Mouse (Mus musculus): Measurements from ENCODE around the gene Ctnnd2. TPM values are rescaled to one million over a fixed set of nuclear protein-coding genes. Genes with fewer than 3 reads are reported as not detected.
A peak's percentile ranks its signal among the peaks of the same experiment; 100 is the strongest.

The Ctnnd2 gene
- polyA plus RNA-seq, 1 experiment, result 4.6 TPM

DNA sequence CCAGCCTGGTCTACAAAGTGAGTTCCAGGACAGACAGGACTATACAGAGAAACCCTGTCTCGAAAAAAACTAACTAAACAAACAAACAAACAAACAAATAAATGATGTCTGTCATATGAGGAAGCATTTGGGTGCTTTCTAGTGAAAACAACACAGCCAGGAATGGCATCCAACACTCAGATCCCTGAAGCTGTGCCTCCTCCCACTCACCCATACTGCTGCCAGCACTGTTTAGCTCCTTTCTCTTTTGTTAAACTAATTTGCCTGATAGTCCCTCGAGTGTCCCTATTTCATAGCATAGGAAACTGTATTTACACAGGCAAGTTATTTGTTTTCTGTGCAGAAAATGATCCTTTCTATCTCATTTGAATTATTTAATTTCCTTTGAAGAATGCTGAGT lies 546.8 kb downstream of the Ctnnd2 start:
- TF ChIP-seq POLR2A (IDR thresholded peaks at IDR 0.05; ENCODE audit: control insufficient read depth, extremely low read depth, insufficient read depth, low read length, poor library complexity) (no peak), CTCF (IDR thresholded peaks at IDR 0.05; ENCODE audit: borderline replicate concordance, control insufficient read depth, extremely low read depth, insufficient read depth, low read length, poor library complexity) (no peak)
- no peak overlapping the region for H3K27ac ChIP-seq (ENCODE audit: control insufficient read depth, insufficient read depth, low read length)
- WGBS, result 82% methylated on average over 2 of the region's 2 CpGs

DNA sequence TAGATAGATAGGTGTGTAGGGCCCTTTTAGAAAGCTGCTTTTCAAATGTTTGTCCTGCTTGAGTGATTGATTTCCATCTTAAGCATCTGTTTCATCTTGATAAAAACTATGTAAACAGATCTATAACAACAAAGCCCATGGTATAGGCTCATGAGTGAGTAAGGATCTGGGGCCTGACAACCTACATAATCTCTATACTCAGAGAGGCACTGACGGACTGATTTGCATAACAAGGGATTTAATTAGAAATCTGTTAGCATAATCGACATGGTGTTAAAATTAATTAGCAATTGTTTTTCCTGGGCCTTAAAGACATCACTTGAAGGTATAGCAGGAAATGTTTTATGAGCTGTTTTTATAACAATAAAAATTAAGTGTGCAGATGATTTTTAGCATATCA lies 548.7 kb downstream of the Ctnnd2 start:
- H3K27ac ChIP-seq (ENCODE audit: control insufficient read depth, insufficient read depth, low read length), result no peak overlapping the region
- no peak for TF ChIP-seq CTCF (IDR thresholded peaks at IDR 0.05; ENCODE audit: borderline replicate concordance, control insufficient read depth, extremely low read depth, insufficient read depth, low read length, poor library complexity)
- no peak for TF ChIP-seq POLR2A (IDR thresholded peaks at IDR 0.05; ENCODE audit: control insufficient read depth, extremely low read depth, insufficient read depth, low read length, poor library complexity)
- H3K27me3 ChIP-seq (ENCODE audit: control insufficient read depth, insufficient read depth, low read length), result no peaks in the 10 kb centered on the region
- no peaks in the 10 kb centered on the region for H3K36me3 ChIP-seq (ENCODE audit: control insufficient read depth, insufficient read depth, low read length)
- H3K4me3 ChIP-seq (ENCODE audit: control insufficient read depth, insufficient read depth, low read length), result no peak overlapping the region
- no peak for DNase-seq
- 89% methylated on average over 2 of the region's 2 CpGs for WGBS
- H3K4me1 ChIP-seq (replicated peaks; ENCODE audit: control insufficient read depth, insufficient read depth, low read length), result no peaks in the 10 kb centered on the region

More for the DNA sequence above, 546.8 kb downstream of the Ctnnd2 start:
- Histone ChIP-seq H3K4me3 (ENCODE audit: control insufficient read depth, insufficient read depth, low read length) (no peak overlapping the region), H3K36me3 (ENCODE audit: control insufficient read depth, insufficient read depth, low read length) (no peaks in the 10 kb centered on the region), H3K4me1 (replicated peaks; ENCODE audit: control insufficient read depth, insufficient read depth, low read length) (no peaks in the 10 kb centered on the region), H3K27me3 (ENCODE audit: control insufficient read depth, insufficient read depth, low read length) (no peaks in the 10 kb centered on the region)
- DNase-seq, result no peak

DNA sequence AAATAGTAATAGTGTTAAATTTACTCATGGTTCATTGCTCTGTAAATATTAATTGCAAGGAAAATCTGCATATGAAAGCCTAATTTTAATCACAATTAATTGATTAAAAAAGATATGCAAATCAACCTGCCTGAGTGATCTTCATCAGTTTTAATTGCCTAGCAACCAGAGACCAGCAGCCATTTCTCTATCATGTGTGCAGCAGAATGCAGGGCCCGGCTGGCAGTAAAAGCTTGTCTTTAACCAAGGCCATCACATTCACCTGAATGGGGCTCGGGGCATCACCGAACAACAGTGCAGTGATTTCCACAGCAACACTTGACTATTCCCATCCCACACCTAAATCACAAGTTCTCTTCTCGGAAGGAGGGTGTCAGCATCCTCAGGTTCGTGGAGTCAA lies 553.7 kb downstream of the Ctnnd2 start:
- H3K4me3 ChIP-seq (ENCODE audit: control insufficient read depth, insufficient read depth, low read length), result no peak overlapping the region
- no peaks in the 10 kb centered on the region for H3K36me3 ChIP-seq (ENCODE audit: control insufficient read depth, insufficient read depth, low read length)
- H3K27me3 ChIP-seq (ENCODE audit: control insufficient read depth, insufficient read depth, low read length), result no peaks in the 10 kb centered on the region
- TF ChIP-seq POLR2A (IDR thresholded peaks at IDR 0.05; ENCODE audit: control insufficient read depth, extremely low read depth, insufficient read depth, low read length, poor library complexity) (no peak), CTCF (IDR thresholded peaks at IDR 0.05; ENCODE audit: borderline replicate concordance, control insufficient read depth, extremely low read depth, insufficient read depth, low read length, poor library complexity) (no peak)
- no peaks in the 10 kb centered on the region for H3K4me1 ChIP-seq (replicated peaks; ENCODE audit: control insufficient read depth, insufficient read depth, low read length)
- DNase-seq, result no peak
- no peak overlapping the region for H3K27ac ChIP-seq (ENCODE audit: control insufficient read depth, insufficient read depth, low read length)
- 97% methylated on average over 5 of the region's 5 CpGs for WGBS

DNA sequence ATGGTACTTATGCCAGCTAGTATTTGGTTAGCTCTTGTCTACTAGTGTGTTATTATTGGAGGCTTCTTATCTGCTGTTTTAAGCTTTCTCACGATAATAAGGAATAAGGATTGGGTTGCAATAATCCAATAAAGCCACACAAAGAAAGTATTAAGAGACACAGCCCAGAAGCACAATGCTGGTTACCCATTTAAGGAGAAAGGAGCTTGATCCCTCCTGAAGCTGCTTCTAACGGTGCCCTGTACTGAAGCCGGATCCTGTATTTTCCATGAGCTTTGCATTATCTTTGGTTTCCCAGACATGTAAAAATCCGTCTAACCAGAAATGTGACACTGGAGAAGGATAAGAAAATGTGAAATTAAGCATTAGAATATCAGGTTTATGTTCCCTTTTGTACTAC lies 565.8 kb downstream of the Ctnnd2 start:
- Histone ChIP-seq H3K4me3 (ENCODE audit: control insufficient read depth, insufficient read depth, low read length) (no peak overlapping the region), H3K36me3 (ENCODE audit: control insufficient read depth, insufficient read depth, low read length) (no peaks in the 10 kb centered on the region), H3K4me1 (replicated peaks; ENCODE audit: control insufficient read depth, insufficient read depth, low read length) (no peaks in the 10 kb centered on the region), H3K27me3 (ENCODE audit: control insufficient read depth, insufficient read depth, low read length) (no peaks in the 10 kb centered on the region), H3K27ac (ENCODE audit: control insufficient read depth, insufficient read depth, low read length) (no peak overlapping the region)
- WGBS, result 91% methylated on average over 4 of the region's 4 CpGs
- no peak for DNase-seq
- TF ChIP-seq POLR2A (IDR thresholded peaks at IDR 0.05; ENCODE audit: control insufficient read depth, extremely low read depth, insufficient read depth, low read length, poor library complexity) (no peak), CTCF (IDR thresholded peaks at IDR 0.05; ENCODE audit: borderline replicate concordance, control insufficient read depth, extremely low read depth, insufficient read depth, low read length, poor library complexity) (no peak)

DNA sequence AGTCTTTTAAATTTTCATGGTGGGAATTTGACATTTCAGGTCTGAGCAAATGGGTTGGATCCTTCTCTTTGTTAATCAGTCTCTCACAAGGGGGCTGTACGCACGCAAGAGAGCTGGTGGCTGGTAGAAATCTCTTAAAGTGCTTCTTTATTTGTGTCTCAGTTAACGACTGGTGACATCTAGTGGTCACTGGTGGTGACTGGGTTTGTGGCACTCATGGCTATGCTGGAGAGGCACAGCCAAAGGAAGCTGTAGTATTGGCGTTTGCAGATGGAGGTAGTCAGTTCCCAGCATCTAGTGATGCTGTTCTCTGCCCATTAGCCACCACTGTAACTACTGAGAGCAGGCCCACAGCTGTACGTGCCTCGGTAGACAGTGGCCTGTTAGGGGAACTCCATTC lies 568.3 kb downstream of the Ctnnd2 start:
- TF ChIP-seq POLR2A (IDR thresholded peaks at IDR 0.05; ENCODE audit: control insufficient read depth, extremely low read depth, insufficient read depth, low read length, poor library complexity) (no peak), CTCF (IDR thresholded peaks at IDR 0.05; ENCODE audit: borderline replicate concordance, control insufficient read depth, extremely low read depth, insufficient read depth, low read length, poor library complexity) (no peak)
- Histone ChIP-seq H3K27me3 (ENCODE audit: control insufficient read depth, insufficient read depth, low read length) (no peaks in the 10 kb centered on the region), H3K4me1 (replicated peaks; ENCODE audit: control insufficient read depth, insufficient read depth, low read length) (no peaks in the 10 kb centered on the region), H3K27ac (ENCODE audit: control insufficient read depth, insufficient read depth, low read length) (no peak overlapping the region), H3K4me3 (ENCODE audit: control insufficient read depth, insufficient read depth, low read length) (no peak overlapping the region), H3K36me3 (ENCODE audit: control insufficient read depth, insufficient read depth, low read length) (no peaks in the 10 kb centered on the region)
- peak; percentile 43 for DNase-seq
- WGBS, result 17% methylated on average over 6 of the region's 6 CpGs

DNA sequence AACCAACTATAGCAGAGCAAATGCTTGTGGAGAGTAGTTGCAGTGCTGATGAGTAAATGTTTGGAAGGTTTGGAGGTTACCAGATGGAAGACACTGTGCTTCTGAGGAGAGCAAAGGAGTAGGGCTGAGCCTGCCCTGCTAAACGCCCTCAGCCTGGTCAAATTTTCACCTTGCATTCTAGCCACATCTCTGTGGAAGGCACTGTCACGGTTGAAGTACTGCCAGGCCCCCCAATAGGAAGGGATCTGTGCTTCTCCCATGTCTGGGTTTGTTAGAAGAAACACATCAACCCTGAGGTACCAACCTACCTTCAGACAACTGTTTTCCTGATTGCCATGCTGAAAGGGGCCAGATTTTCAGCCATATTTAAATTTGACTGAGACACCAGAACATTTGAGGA lies 585.6 kb downstream of the Ctnnd2 start:
- no peaks in the 10 kb centered on the region for H3K36me3 ChIP-seq (ENCODE audit: control insufficient read depth, insufficient read depth, low read length)
- TF ChIP-seq CTCF (IDR thresholded peaks at IDR 0.05; ENCODE audit: borderline replicate concordance, control insufficient read depth, extremely low read depth, insufficient read depth, low read length, poor library complexity), result no peak
- TF ChIP-seq POLR2A (IDR thresholded peaks at IDR 0.05; ENCODE audit: control insufficient read depth, extremely low read depth, insufficient read depth, low read length, poor library complexity), result no peak
- no peaks in the 10 kb centered on the region for H3K4me1 ChIP-seq (replicated peaks; ENCODE audit: control insufficient read depth, insufficient read depth, low read length)
- no peaks in the 10 kb centered on the region for H3K27me3 ChIP-seq (ENCODE audit: control insufficient read depth, insufficient read depth, low read length)
- no peak for DNase-seq
- H3K4me3 ChIP-seq (ENCODE audit: control insufficient read depth, insufficient read depth, low read length), result no peak overlapping the region
- WGBS, result 84% methylated on average over 2 of the region's 2 CpGs
- H3K27ac ChIP-seq (ENCODE audit: control insufficient read depth, insufficient read depth, low read length), result no peak overlapping the region

DNA sequence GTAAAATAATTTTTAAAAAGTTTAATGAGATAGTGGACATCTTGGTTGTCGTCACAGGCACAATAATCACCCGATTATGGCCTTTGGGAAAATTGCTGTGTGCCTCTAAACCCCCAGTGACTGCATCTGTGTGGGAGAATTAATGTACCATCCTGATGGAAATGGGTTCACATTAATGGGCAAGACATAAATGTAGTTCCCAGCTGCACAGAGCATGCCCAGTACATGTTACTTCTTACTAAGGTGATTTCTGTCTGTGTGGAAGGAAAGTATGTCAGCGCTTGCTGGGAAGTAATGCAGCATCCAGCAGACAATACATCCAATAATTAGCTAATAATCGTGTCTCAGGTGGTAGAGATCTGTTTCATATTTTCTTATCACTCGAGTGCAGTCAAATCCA lies 589.8 kb downstream of the Ctnnd2 start:
- Histone ChIP-seq H3K27me3 (ENCODE audit: control insufficient read depth, insufficient read depth, low read length) (no peaks in the 10 kb centered on the region), H3K27ac (ENCODE audit: control insufficient read depth, insufficient read depth, low read length) (no peak overlapping the region), H3K36me3 (ENCODE audit: control insufficient read depth, insufficient read depth, low read length) (no peaks in the 10 kb centered on the region), H3K4me3 (ENCODE audit: control insufficient read depth, insufficient read depth, low read length) (no peak overlapping the region), H3K4me1 (replicated peaks; ENCODE audit: control insufficient read depth, insufficient read depth, low read length) (no peaks in the 10 kb centered on the region)
- no peak for DNase-seq
- TF ChIP-seq CTCF (IDR thresholded peaks at IDR 0.05; ENCODE audit: borderline replicate concordance, control insufficient read depth, extremely low read depth, insufficient read depth, low read length, poor library complexity) (no peak), POLR2A (IDR thresholded peaks at IDR 0.05; ENCODE audit: control insufficient read depth, extremely low read depth, insufficient read depth, low read length, poor library complexity) (no peak)
- WGBS, result 88% methylated on average over 5 of the region's 5 CpGs
